Mouse (Mus musculus) small intestine, adult 2 months (tissue): ENCODE results near the gene Il11. TPM values are rescaled to one million over a fixed set of nuclear protein-coding genes. Genes with fewer than 3 reads are reported as not detected.

Experiments
- H3K27ac ChIP-seq: fragments of 200-500 bp; 2 replicates; pipeline ENCODE4 v1.5.1; 2012; ENCODE audit warnings: low read depth, low read length, control low read depth, inconsistent platforms; ENCODE audit not compliant: insufficient read depth
- H3K27me3 ChIP-seq: fragments of 200-500 bp; 2 replicates; pipeline ENCODE4 v1.6.1; 2012; ENCODE audit warnings: mild to moderate bottlenecking, moderate library complexity, low read length, inconsistent platforms; ENCODE audit not compliant: control insufficient read depth, insufficient read depth
- H3K36me3 ChIP-seq: fragments of 200-500 bp; 2 replicates; pipeline ENCODE4 v1.6.1; 2012; ENCODE audit warnings: mild to moderate bottlenecking, low read length, control low read depth, inconsistent platforms; ENCODE audit not compliant: control insufficient read depth, insufficient read depth
- H3K4me1 ChIP-seq: fragments of 200-500 bp; 2 replicates; pipeline ENCODE4 v1.6.1; 2012; ENCODE audit warnings: low read length, inconsistent platforms, mixed read lengths; ENCODE audit not compliant: control insufficient read depth, insufficient read depth, insufficient read length
- H3K4me3 ChIP-seq: fragments of 200-500 bp; 2 replicates; pipeline ENCODE4 v1.5.1; 2012; ENCODE audit warnings: low read depth, mild to moderate bottlenecking, control low read depth, inconsistent platforms, low read length, moderate library complexity
- CTCF ChIP-seq: fragments of 200-500 bp; IDR thresholded peaks from 2 replicates; pipeline ENCODE4 v1.5.1; 2012; ENCODE audit warnings: low read depth, mild to moderate bottlenecking, control low read depth, inconsistent platforms, low read length, moderate library complexity, mixed read lengths; ENCODE audit not compliant: insufficient replicate concordance, insufficient read length; ENCODE audit errors: extremely low read depth
- POLR2A ChIP-seq: fragments of 200-500 bp; IDR thresholded peaks from 2 replicates; pipeline ENCODE4 v1.6.1; 2012; ENCODE audit warnings: low read depth, mild to moderate bottlenecking, control low read depth, inconsistent platforms, low read length, moderate library complexity
- WGBS: fragments of 180-500 bp; shearing (Covaris S2); methylation state at CpG from one replicate; pipeline ENCODE4 v1.1.7; 2018; 5-methylcytosine and 5-hydroxymethylcytosine counted together
- polyA plus RNA-seq: library from polyadenylated mRNA; depleted of rRNA; stranded (reverse); fragments of >200 nt; gene quantifications from 2 replicates; pipeline ENCODE4 v1.2.3, GENCODE M21; 2012

The Il11 gene
- polyA plus RNA-seq, 1 experiment: 0.32 TPM

DNA sequence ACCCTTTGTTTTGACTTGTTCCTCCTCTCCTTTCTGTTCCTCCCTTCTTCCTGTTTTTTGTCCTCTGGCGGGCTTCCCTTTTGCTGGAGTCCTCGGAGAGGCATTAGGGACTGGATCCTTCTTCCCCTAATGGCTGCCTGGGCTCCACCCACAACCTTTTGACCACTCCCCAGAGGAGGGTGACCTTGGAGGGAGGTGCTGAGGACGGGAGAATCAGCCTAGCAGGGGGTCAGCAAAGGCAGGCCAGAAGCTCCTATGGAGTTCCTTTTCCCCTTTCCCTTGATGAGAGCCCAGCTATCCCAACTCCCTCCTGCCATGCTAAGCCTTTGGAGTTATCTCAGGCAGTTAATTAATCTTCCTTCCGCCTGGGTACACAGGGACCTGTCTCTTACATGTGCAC is 41.5 kb downstream of the Il11 start:
- Histone ChIP-seq H3K4me3 (peak overlapping the region; percentile 94), H3K4me1 (peaks cover 8% of the 10 kb centered on the region), H3K27me3 (no peaks in the 10 kb centered on the region), H3K27ac (peak overlapping the region; percentile 94), H3K36me3 (peaks cover 24% of the 10 kb centered on the region)
- WGBS: 8% methylated on average over 4 of the region's 4 CpGs
- TF ChIP-seq POLR2A: no peak
- no peak for TF ChIP-seq CTCF

DNA sequence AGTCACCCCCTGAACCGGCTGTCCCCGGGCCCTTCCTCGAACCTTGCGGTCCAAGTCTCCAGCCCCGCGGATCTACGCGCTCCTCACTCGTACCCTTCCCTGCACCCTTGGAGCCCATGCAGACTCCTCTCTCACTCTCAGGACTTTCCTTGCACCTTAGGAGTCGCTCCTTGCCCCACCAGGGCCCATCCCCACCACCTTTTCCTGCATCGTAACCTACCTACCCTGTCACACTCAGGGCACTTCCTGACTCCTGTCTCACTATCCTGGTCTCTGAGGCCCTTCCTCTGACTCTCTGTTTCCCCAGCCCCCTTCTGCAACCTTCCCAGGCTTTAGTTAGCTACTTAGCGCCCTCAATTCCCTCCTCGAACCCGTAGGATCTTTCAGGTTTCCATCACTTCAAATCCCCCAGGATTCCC is 42.3 kb downstream of the Il11 start:
- peaks cover 8% of the 10 kb centered on the region for H3K4me1 ChIP-seq
- TF ChIP-seq POLR2A (no peak), CTCF (no peak)
- H3K27me3 ChIP-seq: no peaks in the 10 kb centered on the region
- WGBS: under 1% methylated on average over 14 of the region's 14 CpGs
- peaks cover 18% of the 10 kb centered on the region for H3K36me3 ChIP-seq
- H3K4me3 ChIP-seq: peak overlapping the region; percentile 94
- peak overlapping the region; percentile 94 for H3K27ac ChIP-seq

DNA sequence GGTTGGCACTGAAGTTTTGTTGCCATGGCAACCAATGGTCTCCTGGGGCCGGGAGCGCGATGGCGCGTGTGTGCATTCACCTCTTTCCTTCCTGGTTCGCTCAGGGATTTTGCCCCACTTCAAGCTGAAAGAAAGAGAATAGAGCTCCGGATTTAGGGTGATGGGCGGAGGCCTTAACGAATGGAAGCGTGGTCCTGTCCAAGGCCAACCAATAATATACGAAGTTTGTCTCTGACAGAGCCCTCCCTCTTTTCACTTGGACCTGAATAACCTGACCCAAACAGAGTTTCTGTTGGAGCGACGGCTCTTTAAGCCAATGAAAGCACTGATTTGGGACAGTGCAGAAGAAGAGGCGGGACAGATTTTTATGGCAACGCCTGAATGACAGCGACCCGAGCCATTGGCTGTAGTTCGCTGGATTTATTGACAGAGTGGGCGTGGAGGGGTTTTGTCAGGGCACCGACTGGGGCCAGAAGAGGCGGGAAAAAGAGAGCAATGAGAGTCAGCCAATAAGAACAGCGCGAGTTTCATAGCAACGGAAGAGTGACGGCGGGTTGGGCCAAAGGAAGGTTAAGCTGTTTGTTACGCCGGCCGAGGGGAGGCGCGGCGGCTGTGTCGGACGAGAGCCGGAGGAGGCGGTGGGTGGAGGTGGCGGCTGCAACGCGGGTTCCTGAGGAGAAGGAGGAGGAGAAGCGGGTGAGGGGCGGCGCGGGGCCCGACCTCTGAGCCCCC is 42.9 kb downstream of the Il11 start, which contains the start of gene Kmt5c:
Gene Kmt5c (plus strand): TSS at position 572 of the 732 bp plus-strand sequence.
- WGBS: under 1% methylated on average over 38 of the region's 44 CpGs
- Histone ChIP-seq H3K36me3 (peaks cover 18% of the 10 kb centered on the region), H3K27me3 (no peaks in the 10 kb centered on the region), H3K4me1 (peaks cover 8% of the 10 kb centered on the region), H3K4me3 (peak within 1 kb of the TSS; percentile 94), H3K27ac (peak within 1 kb of the TSS; percentile 94)
- TF ChIP-seq POLR2A: peak; percentile 97
- TF ChIP-seq CTCF: 0 out of 2 replicates have a peak, but pooled peaks have one; percentile 4

DNA sequence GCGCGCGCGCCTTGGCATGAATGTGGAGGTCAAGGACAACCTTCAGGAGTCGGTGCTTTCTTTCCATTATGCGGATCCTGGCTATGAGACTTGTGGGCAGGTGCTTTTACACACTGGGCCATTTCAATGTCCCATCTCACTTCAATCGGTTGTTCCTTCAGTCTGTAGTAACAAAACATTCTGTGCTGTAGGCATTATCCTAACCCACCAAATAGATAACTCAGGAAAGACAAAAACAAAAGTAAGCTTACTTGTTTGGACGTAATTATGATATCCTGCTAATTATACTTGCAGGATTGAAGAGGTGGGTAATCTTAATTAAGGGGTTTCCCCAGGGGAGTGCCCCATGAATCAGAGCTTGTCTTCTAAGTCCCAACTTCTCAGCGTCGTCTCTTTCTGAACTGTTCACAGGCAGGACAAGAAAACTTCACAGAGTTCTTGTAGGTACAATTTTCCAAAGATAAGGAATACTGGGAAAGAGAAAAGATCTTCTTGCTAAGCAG is 43.6 kb downstream of the Il11 start:
- whole genome bisulfite sequencing: 44% methylated on average over 10 of the region's 10 CpGs
- TF ChIP-seq POLR2A (no peak), CTCF (no peak)
- H3K4me1 ChIP-seq: peaks cover 8% of the 10 kb centered on the region
- H3K27me3 ChIP-seq: no peaks in the 10 kb centered on the region
- peak overlapping the region; percentile 77 for H3K27ac ChIP-seq
- peaks cover 18% of the 10 kb centered on the region for H3K36me3 ChIP-seq
- H3K4me3 ChIP-seq: peak overlapping the region; percentile 58

DNA sequence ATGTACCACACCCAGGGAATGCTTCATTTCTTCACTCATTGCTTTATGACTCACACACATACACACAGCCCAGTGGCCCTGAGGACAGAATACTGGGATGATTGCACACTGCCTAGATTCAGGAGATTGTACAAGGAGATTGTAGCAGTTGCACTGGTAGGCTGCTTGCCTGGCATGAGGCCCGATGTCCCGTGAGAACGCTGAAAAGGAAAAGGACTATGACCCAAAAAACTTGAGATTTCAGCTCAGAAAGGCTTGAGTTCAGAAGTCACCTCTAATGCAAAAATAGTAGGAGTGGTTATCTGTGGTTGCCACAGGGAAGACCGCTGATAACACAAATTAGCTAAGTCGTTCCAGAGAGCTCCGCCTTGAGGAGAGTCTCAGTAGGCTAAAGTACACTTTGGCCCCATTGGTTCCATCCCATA is 49.7 kb downstream of the Il11 start:
- no peaks in the 10 kb centered on the region for H3K27me3 ChIP-seq
- H3K27ac ChIP-seq: peak overlapping the region; percentile 83
- 24% methylated on average over 6 of the region's 6 CpGs for WGBS
- no peak for TF ChIP-seq POLR2A
- TF ChIP-seq CTCF: no peak
- H3K36me3 ChIP-seq: no peaks in the 10 kb centered on the region
- H3K4me1 ChIP-seq: peaks cover 10% of the 10 kb centered on the region; the same call in 1 of the 2 replicates
- no peak overlapping the region for H3K4me3 ChIP-seq

DNA sequence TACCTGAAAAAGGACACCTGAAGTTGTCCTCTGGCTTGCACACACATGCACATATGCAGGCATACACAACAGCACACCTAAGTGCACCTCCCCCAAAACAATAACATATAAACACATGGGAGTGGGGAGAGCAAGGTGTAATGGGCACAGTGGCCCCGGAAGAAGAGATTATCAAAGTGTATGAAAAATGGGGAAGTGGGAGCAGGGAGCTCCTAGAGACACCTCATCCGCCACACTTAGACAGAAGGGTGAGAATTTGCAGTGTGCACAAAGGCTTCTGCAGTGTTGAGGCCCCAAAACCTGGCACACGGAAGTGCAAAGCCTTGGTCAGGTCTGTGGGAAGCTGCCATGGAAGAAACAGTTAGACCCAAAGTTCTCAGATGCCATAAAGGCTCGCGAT is 51.6 kb downstream of the Il11 start:
- Histone ChIP-seq H3K27ac (no peak overlapping the region), H3K4me3 (no peak overlapping the region), H3K36me3 (no peaks in the 10 kb centered on the region), H3K27me3 (no peaks in the 10 kb centered on the region), H3K4me1 (peaks cover 10% of the 10 kb centered on the region; the same call in 1 of the 2 replicates)
- TF ChIP-seq POLR2A (no peak), CTCF (no peak)
- 80% methylated on average over 5 of the region's 5 CpGs for WGBS

DNA sequence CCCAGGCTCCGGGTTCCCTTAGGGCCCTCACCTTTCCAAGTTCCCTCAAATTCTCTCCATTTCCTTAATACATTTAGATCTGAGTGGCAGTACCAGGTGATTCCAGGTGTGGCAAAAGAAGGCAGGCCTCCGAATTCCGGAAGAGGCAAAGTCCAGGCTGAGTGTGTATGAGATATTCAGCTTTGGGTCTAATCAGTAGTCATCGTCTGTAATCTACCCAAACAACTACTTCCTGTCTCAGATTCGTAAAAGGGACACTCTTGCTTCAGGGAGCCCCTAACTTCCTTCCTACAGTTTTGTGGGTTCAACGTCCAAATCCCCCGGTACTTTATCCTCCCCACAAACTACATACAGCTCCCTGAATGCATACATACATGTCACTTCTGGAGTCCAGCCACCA is 57.5 kb downstream of the Il11 start, which contains the start of gene Tmem150b:
Gene Tmem150b (minus strand): TSS at position 81 of the 400 bp plus-strand sequence.
- Histone ChIP-seq H3K4me1 (peaks cover 9% of the 10 kb centered on the region; the same call in 1 of the 2 replicates), H3K27ac (peak within 1 kb of the TSS; percentile 94), H3K4me3 (peak within 1 kb of the TSS; percentile 66), H3K27me3 (no peaks in the 10 kb centered on the region), H3K36me3 (peaks cover 6% of the 10 kb centered on the region)
- 18% methylated on average over 7 of the region's 7 CpGs for WGBS
- TF ChIP-seq CTCF (no peak), POLR2A (no peak)
